Mouse (Mus musculus) neural tube, embryonic 15.5 days (tissue): ENCODE results near the gene Smim17. TPM values are rescaled to one million over a fixed set of nuclear protein-coding genes. Genes with fewer than 3 reads are reported as not detected.
"Not testable (repeated sequence)": the region's sequence is repeated elsewhere in the genome, so short reads cannot be mapped to it uniquely, and the experiment has no call there.

ENCODE experiments used
- ATAC-seq: fragments of 200-750 bp; cut with Nextera tagmentation; 2 replicates; pipeline ENCODE4 v1.8.0; 2017; ENCODE audit warnings: mild to moderate bottlenecking, moderate TSS enrichment, moderate library complexity; ENCODE audit not compliant: low FRiP score
- H3K27ac ChIP-seq: fragments of 300-500 bp; sonication (generic); replicated peaks from 2 replicates; pipeline ENCODE4 v1.5.1; 2015; ENCODE audit warnings: mild to moderate bottlenecking, inconsistent platforms
- H3K27me3 ChIP-seq: fragments of 300-500 bp; sonication (generic); replicated peaks from 2 replicates; pipeline ENCODE4 v1.6.1; 2015; ENCODE audit warnings: inconsistent platforms
- H3K36me3 ChIP-seq: fragments of 300-500 bp; sonication (generic); 2 replicates; pipeline ENCODE4 v1.6.1; 2015; ENCODE audit warnings: inconsistent platforms
- H3K4me1 ChIP-seq: fragments of 300-500 bp; sonication (generic); 2 replicates; pipeline ENCODE4 v1.6.1; 2015; ENCODE audit warnings: inconsistent platforms
- H3K4me2 ChIP-seq: fragments of 300-500 bp; sonication (generic); 2 replicates; pipeline ENCODE4 v1.6.1; 2015; ENCODE audit warnings: inconsistent platforms, mild to moderate bottlenecking, moderate library complexity
- H3K4me3 ChIP-seq: fragments of 300-500 bp; sonication (generic); replicated peaks from 2 replicates; pipeline ENCODE4 v1.5.1; 2015; ENCODE audit warnings: mild to moderate bottlenecking, inconsistent platforms
- H3K9ac ChIP-seq: fragments of 300-500 bp; sonication (generic); replicated peaks from 2 replicates; pipeline ENCODE4 v1.6.1; 2015; ENCODE audit warnings: mild to moderate bottlenecking, inconsistent platforms
- H3K9me3 ChIP-seq: fragments of 300-500 bp; sonication (generic); replicated peaks from 2 replicates; pipeline ENCODE4 v1.6.1; 2016; ENCODE audit warnings: inconsistent platforms
- WGBS: fragments of 180-500 bp; shearing (Covaris S2); methylation state at CpG from one replicate; pipeline ENCODE4 v1.1.7; 2015; ENCODE audit warnings: mixed read lengths; 5-methylcytosine and 5-hydroxymethylcytosine counted together
- polyA plus RNA-seq: library from polyadenylated mRNA; unstranded; fragments of >200 nt; fragmentation: Nextera tagmentation; extraction: Ambion mirVana; gene quantifications from 2 replicates; pipeline ENCODE4 v1.2.1, GENCODE M21; 2015

Gene Smim17
- polyA plus RNA-seq, 1 experiment from 2014 or later = 9.5 TPM

DNA sequence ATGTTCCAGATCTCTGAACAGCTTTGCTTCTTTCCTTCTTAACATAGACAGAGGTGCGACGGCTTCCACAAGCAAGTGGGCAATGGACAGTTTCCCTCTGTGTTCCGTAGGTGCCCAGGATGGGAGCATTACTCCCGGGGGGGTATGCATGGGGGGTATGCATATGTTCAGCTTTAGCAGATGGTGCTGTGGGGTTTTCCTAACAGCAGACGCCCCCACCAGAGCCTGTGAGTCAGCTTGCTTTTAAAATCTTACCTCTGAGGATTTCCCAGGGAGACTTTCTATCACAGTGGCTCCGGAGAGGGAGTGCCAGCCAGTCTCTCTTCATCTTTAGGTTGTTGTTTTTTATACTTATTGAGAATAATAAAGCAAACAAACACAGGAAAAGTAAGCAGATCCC lies 21.4 kb downstream of the Smim17 start:
- no peaks in the 10 kb centered on the region for H3K27me3 ChIP-seq
- no peak overlapping the region for H3K9ac ChIP-seq
- no peaks in the 10 kb centered on the region for H3K36me3 ChIP-seq
- no peak for ATAC-seq
- H3K4me1 ChIP-seq = no peaks in the 10 kb centered on the region
- WGBS = 76% methylated on average over 6 of the region's 6 CpGs
- H3K9me3 ChIP-seq = no peaks in the 10 kb centered on the region
- H3K4me2 ChIP-seq = no peak overlapping the region
- no peak overlapping the region for H3K27ac ChIP-seq
- H3K4me3 ChIP-seq = no peak overlapping the region

DNA sequence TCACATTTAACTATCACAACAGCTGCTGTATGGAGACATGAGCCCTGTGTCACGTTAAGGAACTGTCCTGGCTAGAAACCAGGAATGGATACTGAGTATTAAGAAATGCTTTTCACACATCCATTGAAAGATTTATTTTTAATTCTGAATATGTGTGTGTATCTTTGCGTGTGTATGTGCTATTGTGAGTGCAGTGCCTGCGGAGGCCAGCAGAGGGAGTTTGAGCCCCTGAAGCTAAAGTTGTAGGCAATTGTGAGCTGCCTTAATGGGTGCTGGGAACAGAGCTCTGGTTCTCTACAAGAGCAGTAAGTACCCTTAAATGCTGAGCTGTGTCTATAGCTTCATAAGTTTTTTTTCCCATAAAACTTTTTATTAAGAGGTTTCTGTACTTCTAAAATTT lies 30.9 kb downstream of the Smim17 start:
- no peak for ATAC-seq
- WGBS = 85% methylated on average over 3 of the region's 3 CpGs
- H3K4me1 ChIP-seq = peaks cover 6% of the 10 kb centered on the region; the same call in 1 of the 2 replicates
- no peak overlapping the region for H3K27ac ChIP-seq
- H3K4me3 ChIP-seq = no peak overlapping the region
- no peak overlapping the region for H3K4me2 ChIP-seq
- no peak overlapping the region for H3K9ac ChIP-seq
- H3K27me3 ChIP-seq = no peaks in the 10 kb centered on the region
- H3K9me3 ChIP-seq = 0 out of 2 replicates have a peak, but pooled peaks cover 3% of the 10 kb centered on the region
- H3K36me3 ChIP-seq = peaks cover 15% of the 10 kb centered on the region; the same call in 1 of the 2 replicates

DNA sequence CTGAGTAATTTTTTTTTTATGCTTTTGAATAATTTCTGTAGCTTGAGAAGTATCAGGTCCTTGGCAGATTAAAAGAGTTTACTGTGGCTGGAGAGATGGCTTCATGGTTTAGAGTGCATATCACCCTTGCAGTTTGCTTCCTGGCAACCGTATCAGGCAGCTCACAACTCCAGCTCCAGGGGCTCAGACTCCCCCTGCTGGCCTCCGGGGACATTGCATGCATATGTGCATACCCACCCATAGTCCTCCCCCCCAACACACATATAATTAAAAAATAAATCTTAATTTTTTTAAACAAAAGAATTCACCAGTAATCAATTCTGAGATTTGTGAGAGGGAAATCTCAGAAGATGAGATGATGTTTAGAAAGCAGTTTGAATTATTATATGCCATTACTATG lies 31.8 kb downstream of the Smim17 start:
- H3K4me3 ChIP-seq = no peak overlapping the region
- no peak overlapping the region for H3K27ac ChIP-seq
- H3K4me1 ChIP-seq = peaks cover 13% of the 10 kb centered on the region
- WGBS = 29% methylated on average over 2 of the region's 2 CpGs
- peaks cover 15% of the 10 kb centered on the region; the same call in 1 of the 2 replicates for H3K36me3 ChIP-seq
- H3K4me2 ChIP-seq = no peak overlapping the region
- no peaks in the 10 kb centered on the region for H3K27me3 ChIP-seq
- no peak for ATAC-seq
- no peak overlapping the region for H3K9ac ChIP-seq
- 0 out of 2 replicates have a peak, but pooled peaks cover 3% of the 10 kb centered on the region for H3K9me3 ChIP-seq

DNA sequence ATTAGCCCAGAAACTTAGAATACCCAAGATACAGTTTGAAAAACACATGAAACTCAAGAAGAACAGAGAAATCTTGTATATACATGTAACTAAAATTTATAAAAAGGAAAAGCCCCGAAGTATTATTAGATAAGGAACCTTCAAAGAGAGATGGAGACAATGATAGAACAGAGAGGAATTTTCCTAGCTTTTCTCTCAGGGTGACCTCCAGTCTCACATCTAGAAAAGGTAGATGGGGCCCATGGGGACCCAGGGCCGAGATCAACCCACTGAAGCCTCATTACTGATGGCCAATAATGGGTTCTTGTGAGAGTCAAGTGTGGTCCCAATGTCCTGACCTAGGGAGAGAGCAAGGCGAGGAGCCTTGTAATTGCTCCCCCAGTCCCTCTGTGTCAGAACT lies 39.9 kb downstream of the Smim17 start, which contains the start of gene Olfr1344:
Gene Olfr1344 (plus strand): TSS at position 301 of the 400 bp plus-strand sequence.
- Histone ChIP-seq H3K4me1 (peaks cover 19% of the 10 kb centered on the region), H3K27ac (no peak within 1 kb of the TSS), H3K9ac (no peak within 1 kb of the TSS), H3K27me3 (no peaks in the 10 kb centered on the region), H3K4me3 (no peak within 1 kb of the TSS), H3K36me3 (no peaks in the 10 kb centered on the region), H3K9me3 (no peaks in the 10 kb centered on the region), H3K4me2 (no peak within 1 kb of the TSS)
- 76% methylated on average over 3 of the region's 3 CpGs for WGBS
- ATAC-seq = no peak

DNA sequence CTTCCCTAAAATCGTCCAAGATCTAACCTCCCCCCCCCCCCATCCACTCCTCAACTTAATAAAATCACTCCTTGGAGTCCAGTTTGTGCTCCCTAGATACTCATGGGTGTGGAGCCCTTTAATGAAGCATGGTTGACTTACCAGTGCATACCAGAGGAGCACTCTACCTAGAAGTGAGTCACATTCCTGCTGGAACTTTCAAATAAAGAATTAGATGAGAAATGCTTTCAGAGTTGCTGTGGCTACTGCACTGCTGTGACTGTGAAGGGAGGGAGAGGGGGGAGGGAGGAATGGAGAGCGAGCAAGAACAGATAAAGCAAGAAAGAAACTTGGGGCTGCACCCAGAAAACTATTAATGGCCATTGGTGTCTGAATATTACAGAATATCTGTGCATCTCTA lies 42.7 kb downstream of the Smim17 start:
- 77% methylated on average over 2 of the region's 2 CpGs for WGBS
- Histone ChIP-seq H3K4me2 (no peak overlapping the region), H3K4me1 (no peaks in the 10 kb centered on the region), H3K4me3 (no peak overlapping the region), H3K27ac (no peak overlapping the region), H3K27me3 (no peaks in the 10 kb centered on the region), H3K9ac (no peak overlapping the region), H3K36me3 (no peaks in the 10 kb centered on the region), H3K9me3 (no peaks in the 10 kb centered on the region)
- no peak for ATAC-seq

DNA sequence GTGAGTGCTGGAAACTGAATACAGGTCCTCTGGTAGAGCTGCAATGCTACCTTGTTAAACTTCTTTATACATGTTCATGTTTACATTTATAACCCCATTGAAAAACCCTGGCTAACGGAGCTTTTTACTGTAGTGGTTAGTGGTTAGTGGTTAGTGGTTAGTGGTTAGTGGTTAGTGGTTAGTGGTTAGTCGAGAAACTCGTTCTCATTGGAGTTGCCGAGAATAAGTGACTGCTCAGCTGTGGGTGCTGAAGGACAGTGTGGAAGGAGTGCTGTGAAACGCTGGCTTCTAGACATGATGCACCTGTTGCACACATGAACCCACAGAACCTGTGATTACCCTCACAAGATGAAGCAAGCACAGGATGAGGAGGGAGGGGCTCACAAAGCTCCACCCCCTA lies 49.3 kb downstream of the Smim17 start:
- Histone ChIP-seq H3K9me3 (no peaks in the 10 kb centered on the region), H3K27me3 (no peaks in the 10 kb centered on the region), H3K4me3 (no peak overlapping the region), H3K36me3 (no peaks in the 10 kb centered on the region), H3K4me2 (no peak overlapping the region), H3K9ac (no peak overlapping the region), H3K4me1 (no peaks in the 10 kb centered on the region), H3K27ac (no peak overlapping the region)
- WGBS = 89% methylated on average over 5 of the region's 5 CpGs
- ATAC-seq = no peak

DNA sequence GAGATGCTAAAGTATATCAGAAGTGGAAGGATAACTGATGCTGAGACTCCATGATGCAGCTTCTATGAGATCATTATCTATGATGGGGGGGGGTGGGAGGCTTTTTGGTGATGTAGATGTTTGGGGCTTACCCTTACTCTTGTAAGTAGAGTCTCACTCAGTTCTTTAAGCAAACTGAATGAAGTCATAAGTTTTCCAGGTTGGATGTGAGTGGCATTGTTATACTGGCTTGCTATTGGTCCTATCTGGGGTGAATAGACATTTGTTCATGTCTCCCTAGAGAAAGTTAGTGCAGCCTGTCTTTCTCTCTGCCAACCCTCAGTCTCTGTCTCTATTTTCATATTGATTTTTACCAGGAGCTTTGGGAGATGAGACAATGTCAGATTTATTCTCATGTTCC lies 57.4 kb downstream of the Smim17 start, which contains the start of gene Olfr1336:
Gene Olfr1336 (plus strand): TSS at position 301 of the 400 bp plus-strand sequence.
- H3K9me3 ChIP-seq = no peaks in the 10 kb centered on the region
- no peak within 1 kb of the TSS for H3K4me3 ChIP-seq
- no peaks in the 10 kb centered on the region for H3K4me1 ChIP-seq
- H3K36me3 ChIP-seq = no peaks in the 10 kb centered on the region
- ATAC-seq = no peak
- no peak within 1 kb of the TSS for H3K9ac ChIP-seq
- no peak within 1 kb of the TSS for H3K4me2 ChIP-seq
- no peaks in the 10 kb centered on the region for H3K27me3 ChIP-seq
- H3K27ac ChIP-seq = no peak within 1 kb of the TSS

DNA sequence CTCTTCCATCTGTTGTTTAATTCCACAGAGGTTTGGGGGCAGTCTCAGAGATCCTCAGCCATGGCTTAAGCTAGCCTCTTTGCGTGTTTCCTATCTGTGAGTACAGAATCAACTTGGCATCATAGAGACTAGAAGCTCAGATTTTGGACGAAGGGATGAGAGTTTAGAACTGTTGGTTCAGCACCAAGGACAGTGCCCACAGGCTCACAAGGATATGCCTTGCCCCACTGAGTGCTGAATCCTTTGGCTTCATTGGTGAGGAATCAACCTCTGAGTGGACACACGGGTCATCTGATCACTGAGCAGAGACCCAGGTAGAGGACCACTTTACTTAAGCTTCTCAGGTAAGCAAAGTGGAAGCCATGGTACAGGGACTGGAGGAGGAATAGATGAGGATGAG lies 57.9 kb downstream of the Smim17 start:
- no peaks in the 10 kb centered on the region for H3K4me1 ChIP-seq
- H3K4me2 ChIP-seq = no peak overlapping the region
- WGBS = 44% methylated on average over 3 of the region's 3 CpGs
- H3K9ac ChIP-seq = no peak overlapping the region
- no peaks in the 10 kb centered on the region for H3K9me3 ChIP-seq
- H3K27ac ChIP-seq = no peak overlapping the region
- no peaks in the 10 kb centered on the region for H3K36me3 ChIP-seq
- H3K27me3 ChIP-seq = no peaks in the 10 kb centered on the region
- no peak for ATAC-seq
- no peak overlapping the region for H3K4me3 ChIP-seq

DNA sequence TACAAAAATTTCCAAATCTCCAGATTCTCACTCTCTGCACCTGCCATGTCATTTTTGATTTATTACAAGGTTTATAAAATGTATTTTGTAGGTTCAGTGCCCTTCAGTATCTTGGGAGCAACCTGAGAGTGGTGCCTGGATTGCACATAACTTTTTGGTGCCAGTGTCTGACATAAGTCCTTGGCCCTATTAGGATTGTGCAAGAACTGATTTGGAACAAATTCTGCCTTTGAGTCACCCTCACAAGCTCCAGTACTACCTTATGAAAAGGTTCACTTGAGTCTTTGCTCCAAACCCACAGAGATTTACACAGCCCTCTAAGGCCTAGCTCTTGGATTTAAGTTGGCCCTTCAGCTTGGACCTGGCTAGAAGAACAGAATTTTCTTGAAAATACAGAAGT lies 68.4 kb downstream of the Smim17 start, which contains the start of gene Olfr1346:
Gene Olfr1346 (plus strand): TSS at position 151 of the 400 bp plus-strand sequence.
- Histone ChIP-seq H3K4me2 (no peak within 1 kb of the TSS), H3K27me3 (no peaks in the 10 kb centered on the region), H3K4me3 (no peak within 1 kb of the TSS), H3K4me1 (no peaks in the 10 kb centered on the region), H3K27ac (no peak within 1 kb of the TSS), H3K36me3 (no peaks in the 10 kb centered on the region), H3K9me3 (no peaks in the 10 kb centered on the region), H3K9ac (no peak within 1 kb of the TSS)
- ATAC-seq = no peak

DNA sequence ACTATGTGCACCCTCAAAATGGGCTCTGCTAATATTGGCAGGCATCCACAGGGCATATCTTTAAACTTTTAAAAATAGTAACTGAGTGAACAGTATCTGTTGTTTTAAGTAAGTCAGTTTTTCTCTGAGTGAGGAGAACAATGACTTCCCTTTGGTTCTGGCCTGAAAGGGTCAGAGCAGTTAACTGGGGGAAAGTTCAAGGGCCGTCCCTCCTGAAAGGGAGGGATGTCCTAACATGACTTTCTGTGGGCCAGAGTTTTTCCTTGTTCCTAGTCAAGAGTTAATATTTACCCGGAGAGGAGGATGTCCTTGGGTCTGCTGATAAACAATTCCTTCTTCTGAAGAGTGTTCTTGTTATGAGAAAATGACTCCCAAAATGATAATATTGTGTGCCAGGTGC lies 79.1 kb downstream of the Smim17 start:
- not testable (repeated sequence) for H3K4me2 ChIP-seq, H3K4me3 ChIP-seq, H3K27me3 ChIP-seq, H3K27ac ChIP-seq, H3K36me3 ChIP-seq, H3K9ac ChIP-seq, ATAC-seq, H3K4me1 ChIP-seq, H3K9me3 ChIP-seq
- 74% methylated on average over 2 of the region's 2 CpGs for WGBS

Other genes starting within 250 kb of the Smim17 start
- gene Zfp787, start 242.7 kb upstream of the Smim17 start, polyA plus RNA-seq = 26.0 and 28.6 TPM in 2 replicates
- 80.3 and 86.4 TPM in 2 replicates for gene Zfp444, start 226.5 kb upstream of the Smim17 start, polyA plus RNA-seq
- gene Galp, start 201.6 kb upstream of the Smim17 start, polyA plus RNA-seq = not detected in 2 replicates
- not detected in 2 replicates for gene Zscan5b, start 176.4 kb upstream of the Smim17 start, polyA plus RNA-seq
- gene Epp13, start 146.0 kb upstream of the Smim17 start, polyA plus RNA-seq = 0.37 TPM in 1 of 2 replicates, not detected in the other
- 14.3 and 16.2 TPM in 2 replicates for gene Zfp667, start 112.1 kb upstream of the Smim17 start, polyA plus RNA-seq
- gene Zfp583, start 67.4 kb upstream of the Smim17 start, polyA plus RNA-seq = 12.7 and 13.7 TPM in 2 replicates
- gene Gm3854, start 55.0 kb upstream of the Smim17 start, polyA plus RNA-seq = 7.3 and 9.0 TPM in 2 replicates
- 4.0 and 5.9 TPM in 2 replicates for gene Zfp78, start 35.4 kb upstream of the Smim17 start, polyA plus RNA-seq
- 13.2 and 13.8 TPM in 2 replicates for gene Zfp28, start 15.4 kb upstream of the Smim17 start, polyA plus RNA-seq
- 0.15 TPM in 1 of 2 replicates, not detected in the other for gene Gm20715, start 11.6 kb downstream of the Smim17 start, polyA plus RNA-seq
- gene Olfr1344, start 40.0 kb downstream of the Smim17 start, polyA plus RNA-seq = 0.05 and 0.10 TPM in 2 replicates
- 0.03 TPM in 1 of 2 replicates, not detected in the other for gene Olfr1336, start 57.5 kb downstream of the Smim17 start, polyA plus RNA-seq
- not detected in 2 replicates for gene Olfr1346, start 68.4 kb downstream of the Smim17 start, polyA plus RNA-seq
- gene Olfr5, start 88.2 kb downstream of the Smim17 start, polyA plus RNA-seq = not detected in 2 replicates
- gene Olfr1347, start 101.0 kb downstream of the Smim17 start, polyA plus RNA-seq = not detected in 2 replicates
- not detected in 2 replicates for gene Olfr1348, start 110.0 kb downstream of the Smim17 start, polyA plus RNA-seq
- not detected in 2 replicates for gene Olfr1349, start 124.2 kb downstream of the Smim17 start, polyA plus RNA-seq
- not detected in 2 replicates for gene Olfr1350, start 166.1 kb downstream of the Smim17 start, polyA plus RNA-seq